Mouse (Mus musculus) limb, embryonic 14.5 days (tissue): Measurements from ENCODE around the gene Prdm4. TPM values are rescaled to one million over a fixed set of nuclear protein-coding genes. Genes with fewer than 3 reads are reported as not detected.

Experiments
- ATAC-seq: fragments of 200-750 bp; cut with Nextera tagmentation; 2 replicates; pipeline ENCODE4 v1.8.0; 2017; ENCODE audit warnings: low read depth, moderate number of reproducible peaks, moderate TSS enrichment; ENCODE audit not compliant: low FRiP score
- DNase-seq: peaks from one replicate; pipeline ENCODE4 v3.0.0-alpha.2; 2015; ENCODE audit warnings: low spot score
- H3K27ac ChIP-seq: fragments of 300-500 bp; sonication (generic); replicated peaks from 2 replicates; pipeline ENCODE4 v1.5.1; 2014; ENCODE audit warnings: low read depth, mild to moderate bottlenecking, low read length, moderate library complexity, mixed read lengths
- H3K27me3 ChIP-seq: fragments of 300-500 bp; sonication (generic); 2 replicates; pipeline ENCODE4 v1.6.1; 2014; ENCODE audit warnings: low read length, mixed read lengths; ENCODE audit not compliant: control insufficient read depth, insufficient read depth
- H3K36me3 ChIP-seq: fragments of 300-500 bp; sonication (generic); 2 replicates; pipeline ENCODE4 v1.6.1; 2014; ENCODE audit warnings: mild to moderate bottlenecking, low read length, moderate library complexity, mixed read lengths; ENCODE audit not compliant: control insufficient read depth, insufficient read depth
- H3K4me1 ChIP-seq: fragments of 300-500 bp; sonication (generic); 2 replicates; pipeline ENCODE4 v1.6.1; 2014; ENCODE audit warnings: antibody characterized with exemption, low read length, mixed read lengths; ENCODE audit not compliant: control insufficient read depth, insufficient read depth
- H3K4me2 ChIP-seq: fragments of 300-500 bp; sonication (generic); replicated peaks from 2 replicates; pipeline ENCODE4 v1.6.1; 2014; ENCODE audit warnings: low read depth, mild to moderate bottlenecking, low read length, moderate library complexity; ENCODE audit not compliant: severe bottlenecking
- H3K4me3 ChIP-seq: fragments of 300-500 bp; sonication (generic); replicated peaks from 2 replicates; pipeline ENCODE4 v1.5.1; 2014; ENCODE audit warnings: low read length
- H3K9ac ChIP-seq: fragments of 300-500 bp; sonication (generic); 2 replicates; pipeline ENCODE4 v1.6.1; 2014; ENCODE audit warnings: mild to moderate bottlenecking, low read depth, low read length, moderate library complexity; ENCODE audit not compliant: severe bottlenecking
- H3K9me3 ChIP-seq: fragments of 300-500 bp; sonication (generic); 2 replicates; pipeline ENCODE4 v1.6.1; 2016; ENCODE audit warnings: low read length; ENCODE audit not compliant: control insufficient read depth
- POLR2A ChIP-seq: fragments of 200-500 bp; IDR thresholded peaks from 2 replicates; pipeline ENCODE4 v1.8.0; 2012; ENCODE audit warnings: inconsistent platforms, mild to moderate bottlenecking, moderate library complexity, borderline replicate concordance; ENCODE audit not compliant: insufficient read depth, insufficient read length; ENCODE audit errors: extremely low read depth
- WGBS: fragments of 180-500 bp; shearing (Covaris S2); extraction: QIAGEN DNeasy Blood & Tissue Kit; methylation state at CpG from one replicate; pipeline ENCODE4 v1.1.7; 2014; 5-methylcytosine and 5-hydroxymethylcytosine counted together
- polyA plus RNA-seq, 2 experiments: library from polyadenylated mRNA; depleted of rRNA in 1 of 2; stranded (reverse) in 1 of 2; unstranded in 1 of 2; fragments of >200 nt; fragmentation: Nextera tagmentation in 1 of 2; extraction: Ambion mirVana in 1 of 2; gene quantifications; 2 replicates each; pipeline versions ENCODE4 v1.2.1 to v1.2.3; 2012 to 2014

Prdm4 gene
- polyA plus RNA-seq, 2 experiments = 25.0 to 37.8 TPM

DNA sequence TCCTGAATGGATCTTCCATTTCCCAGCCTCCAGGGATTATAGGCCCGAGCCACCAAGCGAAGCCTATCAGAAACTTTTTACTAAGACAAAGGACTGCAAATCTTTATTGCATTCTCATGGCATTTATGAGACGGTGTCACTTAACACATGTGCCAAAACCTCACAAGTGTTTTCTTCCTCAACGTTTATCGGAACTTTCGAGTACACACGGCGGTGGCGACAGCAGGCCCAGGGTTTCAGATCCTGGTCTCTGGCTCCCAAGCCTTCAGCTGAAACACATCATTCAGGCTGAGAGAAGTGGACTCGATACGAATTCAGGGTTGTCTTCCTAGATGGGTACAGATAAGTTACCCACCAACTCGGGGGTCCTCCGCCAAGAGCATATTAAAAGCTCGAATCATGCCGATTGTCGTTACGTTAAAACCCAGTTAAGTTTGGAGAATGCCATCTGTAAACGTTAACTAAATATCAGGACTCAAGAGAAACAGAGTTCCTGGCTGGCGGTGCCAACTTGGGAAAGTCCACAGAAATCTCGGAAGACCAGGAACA lies 40.0 kb upstream of the Prdm4 start:
- Histone ChIP-seq H3K27ac (peak overlapping the region; percentile 83), H3K27me3 (no peaks in the 10 kb centered on the region), H3K9me3 (no peaks in the 10 kb centered on the region), H3K9ac (peak overlapping the region; percentile 94), H3K4me2 (peak overlapping the region; percentile 77), H3K36me3 (peaks cover 31% of the 10 kb centered on the region), H3K4me1 (no peaks in the 10 kb centered on the region), H3K4me3 (peak overlapping the region; percentile 94)
- DNase-seq = no peak
- ATAC-seq = no peak
- 2% methylated on average over 20 of the region's 20 CpGs for WGBS
- no peak for TF ChIP-seq POLR2A

DNA sequence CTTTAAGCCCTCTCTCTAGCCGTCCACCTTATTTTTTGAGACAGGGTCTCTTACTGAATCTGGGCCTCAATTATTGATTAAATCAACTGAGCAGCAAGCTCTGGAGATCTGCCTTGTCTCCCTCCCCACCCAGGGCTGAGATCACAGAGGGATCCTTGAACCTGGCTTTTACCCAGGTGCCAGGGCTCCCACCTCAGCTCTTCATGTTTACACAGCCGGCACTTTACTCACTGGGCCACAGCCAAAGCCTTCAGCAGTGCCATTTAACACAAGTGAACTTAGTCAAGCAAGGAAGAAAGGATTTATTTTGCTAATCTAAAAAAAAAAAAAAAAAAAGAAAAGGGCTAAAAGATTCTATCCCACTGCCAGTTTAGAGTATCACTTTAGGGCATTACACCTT lies 37.5 kb upstream of the Prdm4 start:
- Histone ChIP-seq H3K4me3 (no peak overlapping the region), H3K9me3 (no peaks in the 10 kb centered on the region), H3K4me2 (no peak overlapping the region), H3K27me3 (no peaks in the 10 kb centered on the region), H3K4me1 (no peaks in the 10 kb centered on the region), H3K27ac (no peak overlapping the region), H3K36me3 (peaks cover 53% of the 10 kb centered on the region), H3K9ac (no peak overlapping the region)
- no peak for ATAC-seq
- WGBS = 89% methylated on average over 2 of the region's 2 CpGs
- no peak for DNase-seq
- no peak for TF ChIP-seq POLR2A

DNA sequence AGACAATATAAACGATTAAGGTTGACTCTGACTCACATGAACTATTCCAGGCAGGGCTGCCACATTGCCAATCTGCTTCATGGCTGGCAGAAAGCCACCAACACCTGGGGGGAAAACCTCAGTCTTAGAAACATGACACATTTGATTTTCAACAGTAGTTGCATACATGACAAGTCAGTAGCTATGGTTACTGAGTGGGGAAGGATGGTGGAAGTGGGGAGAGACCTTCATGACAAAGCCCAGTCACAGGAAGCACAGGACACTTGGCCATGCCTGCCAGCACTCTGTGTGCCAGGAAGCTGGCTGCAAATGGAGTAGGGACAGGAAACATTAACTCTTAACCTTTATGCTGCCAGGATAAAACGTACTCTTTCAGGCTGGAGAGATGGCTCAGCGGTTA lies 36.5 kb upstream of the Prdm4 start:
- no peaks in the 10 kb centered on the region for H3K9me3 ChIP-seq
- DNase-seq (no peak), ATAC-seq (no peak)
- H3K9ac ChIP-seq = no peak overlapping the region
- H3K27ac ChIP-seq = no peak overlapping the region
- no peak overlapping the region for H3K4me3 ChIP-seq
- no peak for TF ChIP-seq POLR2A
- WGBS = 83% methylated on average over 3 of the region's 3 CpGs
- no peaks in the 10 kb centered on the region for H3K27me3 ChIP-seq
- no peaks in the 10 kb centered on the region for H3K4me1 ChIP-seq
- H3K36me3 ChIP-seq = peaks cover 63% of the 10 kb centered on the region
- H3K4me2 ChIP-seq = no peak overlapping the region

DNA sequence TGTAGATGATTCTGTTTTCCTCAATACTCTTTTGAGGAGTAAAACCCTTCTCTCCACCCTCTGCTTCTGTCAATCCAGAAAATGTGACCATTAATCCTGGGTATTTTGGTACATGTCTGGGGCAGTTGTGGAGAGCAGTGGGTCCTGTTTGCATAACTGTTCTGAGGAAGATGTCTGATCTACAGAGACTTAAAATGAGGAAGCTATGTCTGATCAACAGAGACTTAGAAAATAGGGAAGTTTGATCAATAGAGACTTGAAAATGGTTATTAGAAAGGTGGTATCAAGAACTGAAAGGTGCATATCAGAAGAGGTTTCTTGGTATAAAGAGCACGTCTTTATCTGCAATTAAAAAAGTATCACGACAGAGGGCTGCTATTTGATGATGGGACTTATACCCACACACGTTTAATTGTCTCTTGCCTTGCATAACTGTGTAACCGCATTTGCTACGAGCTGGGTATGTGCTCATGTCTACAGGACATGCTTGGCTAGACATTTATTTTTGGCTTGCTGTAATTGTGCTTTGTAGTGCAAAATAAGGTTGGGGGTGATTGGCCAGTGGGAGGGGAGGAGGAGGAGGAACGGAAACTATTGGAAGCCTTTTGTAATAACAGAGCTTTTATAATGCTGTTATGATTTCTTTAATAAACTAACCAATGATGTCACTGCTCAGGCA lies 35.0 kb upstream of the Prdm4 start:
- DNase-seq (no peak), ATAC-seq (no peak)
- no peaks in the 10 kb centered on the region for H3K27me3 ChIP-seq
- H3K9ac ChIP-seq = no peak overlapping the region
- H3K27ac ChIP-seq = no peak overlapping the region
- no peak overlapping the region for H3K4me2 ChIP-seq
- no peaks in the 10 kb centered on the region for H3K4me1 ChIP-seq
- TF ChIP-seq POLR2A = no peak
- H3K36me3 ChIP-seq = peaks cover 76% of the 10 kb centered on the region
- no peaks in the 10 kb centered on the region for H3K9me3 ChIP-seq
- WGBS = 90% methylated on average over 6 of the region's 6 CpGs
- no peak overlapping the region for H3K4me3 ChIP-seq

DNA sequence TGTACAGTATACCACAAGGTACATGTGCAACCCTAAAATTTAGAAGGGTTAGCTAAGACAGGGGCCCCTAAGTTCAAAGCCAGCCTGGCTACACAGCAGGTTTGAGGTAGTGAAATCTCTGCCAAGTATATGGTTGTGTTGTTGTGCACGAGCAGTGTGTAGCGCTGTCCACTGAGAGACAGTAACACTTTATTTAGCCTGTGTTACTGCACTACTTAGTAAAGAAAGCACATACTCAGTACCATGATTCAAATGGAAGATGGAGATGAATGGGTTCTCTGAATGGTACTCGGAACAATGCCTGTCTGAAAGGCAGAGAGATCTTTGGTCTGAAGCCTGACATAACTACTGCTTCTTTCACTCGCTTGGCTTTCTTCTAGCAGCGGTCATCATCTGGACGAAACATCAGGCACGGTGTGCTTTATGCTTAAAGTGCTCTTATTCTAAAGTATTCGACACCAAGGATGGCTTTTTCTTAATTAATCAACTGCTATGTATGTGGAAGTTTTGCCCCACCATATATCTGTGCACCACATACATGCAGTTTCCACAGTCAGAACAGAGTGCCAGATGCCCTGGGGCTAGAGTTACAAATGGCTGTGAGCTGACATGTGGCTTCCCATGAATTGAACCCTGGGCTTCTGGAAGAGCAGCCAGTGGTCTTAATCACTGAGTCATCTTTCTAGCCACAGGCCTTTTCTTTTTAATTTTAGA lies 31.7 kb upstream of the Prdm4 start:
- WGBS = 95% methylated on average over 8 of the region's 8 CpGs
- H3K27ac ChIP-seq = no peak overlapping the region
- no peak overlapping the region for H3K4me3 ChIP-seq
- H3K36me3 ChIP-seq = peaks cover 90% of the 10 kb centered on the region
- H3K4me2 ChIP-seq = no peak overlapping the region
- H3K27me3 ChIP-seq = no peaks in the 10 kb centered on the region
- no peak overlapping the region for H3K9ac ChIP-seq
- DNase-seq (no peak), ATAC-seq (no peak)
- no peaks in the 10 kb centered on the region for H3K4me1 ChIP-seq
- no peak for TF ChIP-seq POLR2A
- no peaks in the 10 kb centered on the region for H3K9me3 ChIP-seq
